Mouse (Mus musculus) urinary bladder, adult 18-20 months (tissue): ENCODE results near the gene Dlg3.

Experiments
- DNase-seq, 2 experiments: peaks; one replicate each; pipeline ENCODE4 v3.0.0; 2022; ENCODE audit warnings: low spot score in 2 of 2, mixed read lengths in 2 of 2

The Dlg3 gene

GRCm38 (mm10) chrX:100797370-100797769 lies 29.8 kb downstream of the Dlg3 start:
- no peak for DNase-seq

- no peak for DNase-seq
Observed at GRCm38 (mm10) chrX:100797851-100798527, 30.5 kb downstream of the Dlg3 start.

- no peak for DNase-seq
Observed at GRCm38 (mm10) chrX:100800643-100801042, 33.1 kb downstream of the Dlg3 start.

GRCm38 (mm10) chrX:100802034-100802433 lies 34.5 kb downstream of the Dlg3 start:
- DNase-seq: peak; percentile 12 to 51

- DNase-seq: no peak
Observed at GRCm38 (mm10) chrX:100811129-100811528, 43.6 kb downstream of the Dlg3 start.

GRCm38 (mm10) chrX:100814139-100814538 lies 46.6 kb downstream of the Dlg3 start:
- no peak for DNase-seq

- DNase-seq: no peak
Observed at GRCm38 (mm10) chrX:100815766-100816165, 48.2 kb downstream of the Dlg3 start.

- DNase-seq: no peak
Observed at GRCm38 (mm10) chrX:100818681-100819080, 51.2 kb downstream of the Dlg3 start.

- DNase-seq: no peak
Observed at GRCm38 (mm10) chrX:100821149-100821548, 53.6 kb downstream of the Dlg3 start.

- DNase-seq: no peak
Observed at GRCm38 (mm10) chrX:100825557-100825956, 58.0 kb downstream of the Dlg3 start.

GRCm38 (mm10) chrX:100832806-100833205 lies 65.3 kb downstream of the Dlg3 start:
- DNase-seq: no peak

GRCm38 (mm10) chrX:100839211-100839610 lies 71.7 kb downstream of the Dlg3 start:
- DNase-seq: no peak
